Mouse (Mus musculus): Measurements from ENCODE around the gene Sft2d2. TPM values are rescaled to one million over a fixed set of nuclear protein-coding genes. Genes with fewer than 3 reads are reported as not detected.

Sft2d2 gene
- polyA plus RNA-seq (2012; rRNA removed) = 44.6 and 85.4 TPM in 2 replicates

DNA sequence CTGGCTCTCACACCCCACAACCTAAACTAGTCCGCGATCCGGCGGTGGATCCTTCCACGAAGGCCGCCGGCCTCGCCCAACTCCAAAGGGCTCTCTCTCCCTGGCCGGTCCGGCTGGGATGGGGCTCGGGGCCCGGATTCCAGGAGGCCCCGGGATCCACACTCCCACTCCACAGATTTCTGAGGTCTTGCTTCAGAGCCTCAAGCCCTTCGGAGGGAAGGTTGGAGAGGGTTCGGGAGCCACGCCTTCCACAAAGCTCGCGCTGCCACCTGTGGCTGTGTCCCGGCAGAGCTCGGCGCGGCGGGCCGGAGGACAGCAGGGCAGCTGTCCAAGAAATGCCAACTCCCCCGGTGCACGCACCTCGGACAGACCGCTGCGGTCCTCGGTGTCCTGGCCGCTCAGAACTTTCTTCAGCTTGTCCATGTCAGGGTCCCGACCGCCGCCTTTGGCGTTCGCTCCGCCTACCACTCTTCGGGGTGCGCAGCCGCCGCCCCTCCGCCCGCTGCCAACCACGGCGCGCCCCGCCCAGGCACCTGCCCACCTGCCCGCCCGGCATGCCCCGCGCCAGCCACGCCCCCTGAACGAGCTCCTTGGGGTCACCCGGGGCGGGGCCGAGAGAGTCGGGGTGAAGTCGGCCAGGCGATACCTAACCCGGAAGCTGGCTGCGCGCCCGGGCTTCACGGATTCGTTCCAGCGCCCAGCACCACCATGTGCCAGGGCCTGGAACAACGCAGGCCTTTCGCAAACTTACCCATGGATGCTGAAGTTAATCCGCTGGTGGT, at the start of gene Sft2d2:
Gene Sft2d2, minus strand, starts transcription at position 559 of the 782 bp plus-strand sequence.
- no peaks in the 10 kb centered on the region for H3K36me3 ChIP-seq (ENCODE audit: control insufficient read depth, insufficient read depth, low read length)
- TF ChIP-seq POLR2A (IDR thresholded peaks at IDR 0.05; ENCODE audit: low read depth, low read length) (peak; percentile 79), CTCF (IDR thresholded peaks at IDR 0.05; ENCODE audit: extremely low read depth, insufficient read length, insufficient replicate concordance, low read depth, low read length) (peak; percentile 39; the same call in 1 of the 2 replicates)
- H3K4me1 ChIP-seq (ENCODE audit: control insufficient read depth, insufficient read depth, insufficient read length, low read length) = peaks cover 40% of the 10 kb centered on the region
- under 1% methylated on average over 69 of the region's 69 CpGs for WGBS
- H3K27ac ChIP-seq (ENCODE audit: insufficient read depth, low read depth, low read length) = peak within 1 kb of the TSS; percentile 93
- peak within 1 kb of the TSS; percentile 85 for H3K4me3 ChIP-seq (ENCODE audit: low read depth, low read length)
- no peaks in the 10 kb centered on the region for H3K27me3 ChIP-seq (ENCODE audit: control insufficient read depth, insufficient read depth, low read length)

DNA sequence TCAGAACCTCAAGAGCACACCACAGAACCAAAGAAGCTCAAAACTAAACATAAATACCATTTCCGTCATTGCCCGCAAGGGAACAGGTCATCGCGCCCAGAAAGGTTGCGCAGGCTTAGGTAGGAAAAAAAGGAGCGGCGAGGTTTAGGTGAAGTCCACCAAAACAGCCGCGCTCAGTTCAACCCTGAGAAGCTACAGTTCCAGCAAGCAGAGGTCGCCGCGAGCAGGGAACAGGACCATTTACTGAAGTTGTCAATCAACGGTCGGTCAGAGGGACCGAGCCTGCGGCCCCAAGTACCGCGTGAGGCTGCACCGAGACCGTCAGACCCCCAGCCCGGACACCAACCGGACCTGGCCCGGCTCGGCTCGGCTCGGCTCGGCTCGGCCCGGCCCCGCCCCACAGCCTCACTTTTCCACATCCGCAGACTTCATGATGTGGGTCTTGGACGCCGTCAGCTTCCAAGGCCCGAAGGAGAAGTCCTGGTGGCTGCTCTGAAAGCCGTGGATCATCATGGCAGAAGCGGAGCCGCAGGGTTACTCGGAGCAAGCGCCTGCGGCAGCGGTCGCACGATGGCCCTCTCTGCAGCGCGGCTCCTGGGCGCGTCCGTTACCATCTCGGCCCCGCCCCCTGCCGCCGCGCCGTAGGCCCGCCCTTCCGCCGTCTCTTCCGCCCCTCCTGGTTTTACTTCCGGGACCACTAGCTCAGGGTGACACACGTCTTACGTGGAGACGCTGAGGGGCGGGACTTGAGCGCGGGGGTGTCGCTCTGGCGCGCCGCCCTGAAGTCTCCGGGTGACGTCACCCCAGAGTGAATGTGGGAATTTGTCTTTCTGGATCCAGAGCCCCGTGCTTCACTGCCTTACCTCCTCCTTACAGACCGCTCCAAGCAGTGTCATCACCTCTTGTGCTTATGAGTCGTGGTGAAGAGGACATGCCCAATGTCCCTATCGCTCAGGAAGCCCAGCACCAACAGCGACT, 42.4 kb upstream of the Sft2d2 start, which contains the start of gene Tiprl:
Gene Tiprl, minus strand, starts transcription at position 676 of the 978 bp plus-strand sequence.
- TF ChIP-seq CTCF (IDR thresholded peaks at IDR 0.05; ENCODE audit: extremely low read depth, insufficient read length, insufficient replicate concordance, low read depth, low read length) (no peak), POLR2A (IDR thresholded peaks at IDR 0.05; ENCODE audit: low read depth, low read length) (peak; percentile 92)
- WGBS = under 1% methylated on average over 74 of the region's 76 CpGs
- H3K27ac ChIP-seq (ENCODE audit: insufficient read depth, low read depth, low read length) = peak within 1 kb of the TSS; percentile 94

DNA sequence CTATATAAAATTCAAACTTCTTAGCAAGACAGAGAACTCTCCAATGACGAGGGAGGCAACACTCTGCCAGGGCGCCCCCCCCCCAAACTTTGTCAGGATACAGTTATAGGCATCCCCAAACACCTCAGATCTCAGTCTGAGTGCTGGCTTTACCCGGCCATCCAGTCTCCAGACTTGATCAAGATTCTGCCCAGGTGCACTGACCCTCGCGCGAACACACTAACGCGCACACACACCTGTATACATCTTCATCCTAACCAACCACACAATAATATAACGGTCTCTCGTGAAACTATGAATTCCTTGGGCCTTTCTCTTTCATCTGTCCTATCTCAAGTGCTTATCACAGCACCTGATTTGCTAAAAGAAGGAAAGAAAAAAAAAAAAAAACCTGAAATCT, 41.6 kb upstream of the Sft2d2 start:
- WGBS = 2% methylated on average over 10 of the region's 10 CpGs
- no peak overlapping the region for H3K27ac ChIP-seq (ENCODE audit: insufficient read depth, low read depth, low read length)

More for the DNA sequence above, 42.4 kb upstream of the Sft2d2 start, which contains the start of gene Tiprl:
- Histone ChIP-seq H3K4me1 (ENCODE audit: control insufficient read depth, insufficient read depth, insufficient read length, low read length) (peaks cover 6% of the 10 kb centered on the region; the same call in 1 of the 2 replicates), H3K36me3 (ENCODE audit: control insufficient read depth, insufficient read depth, low read length) (no peaks in the 10 kb centered on the region), H3K4me3 (ENCODE audit: low read depth, low read length) (peak within 1 kb of the TSS; percentile 99), H3K27me3 (ENCODE audit: control insufficient read depth, insufficient read depth, low read length) (no peaks in the 10 kb centered on the region)

DNA sequence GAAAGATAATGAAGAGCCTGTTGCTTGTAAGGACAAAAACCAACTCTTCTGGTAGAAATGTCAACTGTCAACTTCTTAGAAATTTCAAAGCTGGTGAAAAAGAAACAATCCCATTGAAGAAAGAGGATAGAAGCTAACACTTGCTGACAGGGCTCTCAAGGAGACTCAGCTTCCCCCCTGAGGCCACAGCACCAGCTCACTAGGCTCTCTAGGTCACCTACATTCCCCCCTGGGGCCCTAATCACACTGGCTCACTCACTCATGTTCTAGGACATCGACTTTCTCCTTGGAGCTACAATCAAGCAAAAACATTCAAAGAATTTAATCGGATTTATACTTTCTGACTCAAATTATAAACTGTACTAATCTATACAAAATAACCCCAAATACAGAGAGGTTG, 39.6 kb upstream of the Sft2d2 start:
- Histone ChIP-seq H3K27me3 (ENCODE audit: control insufficient read depth, insufficient read depth, low read length) (no peaks in the 10 kb centered on the region), H3K4me3 (ENCODE audit: low read depth, low read length) (no peak overlapping the region), H3K36me3 (ENCODE audit: control insufficient read depth, insufficient read depth, low read length) (no peaks in the 10 kb centered on the region), H3K4me1 (ENCODE audit: control insufficient read depth, insufficient read depth, insufficient read length, low read length) (peaks cover 10% of the 10 kb centered on the region), H3K27ac (ENCODE audit: insufficient read depth, low read depth, low read length) (no peak overlapping the region)
- 49% methylated on average over 2 of the region's 2 CpGs for WGBS
- TF ChIP-seq POLR2A (IDR thresholded peaks at IDR 0.05; ENCODE audit: low read depth, low read length) = no peak
- no peak for TF ChIP-seq CTCF (IDR thresholded peaks at IDR 0.05; ENCODE audit: extremely low read depth, insufficient read length, insufficient replicate concordance, low read depth, low read length)

More for the DNA sequence above, 41.6 kb upstream of the Sft2d2 start:
- Histone ChIP-seq H3K27me3 (ENCODE audit: control insufficient read depth, insufficient read depth, low read length) (no peaks in the 10 kb centered on the region), H3K4me1 (ENCODE audit: control insufficient read depth, insufficient read depth, insufficient read length, low read length) (peaks cover 6% of the 10 kb centered on the region), H3K36me3 (ENCODE audit: control insufficient read depth, insufficient read depth, low read length) (no peaks in the 10 kb centered on the region), H3K4me3 (ENCODE audit: low read depth, low read length) (peak overlapping the region; percentile 99)
- TF ChIP-seq POLR2A (IDR thresholded peaks at IDR 0.05; ENCODE audit: low read depth, low read length) (no peak), CTCF (IDR thresholded peaks at IDR 0.05; ENCODE audit: extremely low read depth, insufficient read length, insufficient replicate concordance, low read depth, low read length) (no peak)

DNA sequence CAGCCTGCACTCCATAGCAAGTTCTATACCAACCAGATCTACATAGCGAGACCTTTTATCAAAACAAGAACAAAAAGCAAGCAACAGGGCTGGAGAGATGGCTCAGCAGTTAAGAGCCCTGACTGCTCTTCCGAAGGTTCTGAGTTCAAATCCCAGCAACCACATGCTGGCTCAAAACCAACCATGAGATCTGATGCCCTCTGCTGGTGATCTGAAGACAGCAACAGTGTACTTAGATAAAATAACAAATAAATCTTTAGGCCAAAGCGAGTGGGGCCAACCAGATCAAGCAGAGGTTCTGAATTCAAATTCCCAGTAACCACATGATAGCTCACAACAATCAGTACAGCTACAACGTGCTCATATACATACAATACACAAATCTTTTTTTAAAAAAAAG, 36.5 kb upstream of the Sft2d2 start:
- TF ChIP-seq CTCF (IDR thresholded peaks at IDR 0.05; ENCODE audit: extremely low read depth, insufficient read length, insufficient replicate concordance, low read depth, low read length) = peak; percentile 32; the same call in 1 of the 2 replicates
- no peak for TF ChIP-seq POLR2A (IDR thresholded peaks at IDR 0.05; ENCODE audit: low read depth, low read length)
- 93% methylated on average over 4 of the region's 4 CpGs for WGBS
- no peak overlapping the region for H3K27ac ChIP-seq (ENCODE audit: insufficient read depth, low read depth, low read length)

DNA sequence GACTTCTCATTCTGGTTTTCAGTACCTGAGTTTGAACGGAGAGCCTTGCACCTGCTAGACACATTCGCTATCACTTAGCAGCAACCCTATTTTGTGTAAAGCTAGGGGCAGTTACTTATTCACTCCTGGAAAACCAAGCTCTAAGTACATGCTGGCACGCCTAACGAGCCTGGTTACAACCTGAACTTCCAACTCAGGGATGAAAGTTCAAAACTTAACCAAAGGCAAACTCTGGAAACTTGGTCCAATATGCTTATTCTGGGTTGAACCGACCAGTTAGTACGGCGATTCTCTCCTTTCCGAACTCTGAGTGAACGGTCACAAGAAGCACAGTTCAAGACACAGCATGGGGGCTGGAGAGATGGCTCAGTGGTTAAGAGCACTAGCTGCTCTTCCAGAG, 35.3 kb upstream of the Sft2d2 start:
- Histone ChIP-seq H3K27ac (ENCODE audit: insufficient read depth, low read depth, low read length) (peak overlapping the region; percentile 60), H3K4me1 (ENCODE audit: control insufficient read depth, insufficient read depth, insufficient read length, low read length) (peaks cover 7% of the 10 kb centered on the region), H3K27me3 (ENCODE audit: control insufficient read depth, insufficient read depth, low read length) (no peaks in the 10 kb centered on the region), H3K36me3 (ENCODE audit: control insufficient read depth, insufficient read depth, low read length) (peaks cover 19% of the 10 kb centered on the region), H3K4me3 (ENCODE audit: low read depth, low read length) (no peak overlapping the region)
- 40% methylated on average over 9 of the region's 9 CpGs for WGBS
- TF ChIP-seq CTCF (IDR thresholded peaks at IDR 0.05; ENCODE audit: extremely low read depth, insufficient read length, insufficient replicate concordance, low read depth, low read length) (no peak), POLR2A (IDR thresholded peaks at IDR 0.05; ENCODE audit: low read depth, low read length) (no peak)

More for the DNA sequence above, 36.5 kb upstream of the Sft2d2 start:
- no peaks in the 10 kb centered on the region for H3K27me3 ChIP-seq (ENCODE audit: control insufficient read depth, insufficient read depth, low read length)
- peaks cover 11% of the 10 kb centered on the region for H3K36me3 ChIP-seq (ENCODE audit: control insufficient read depth, insufficient read depth, low read length)
- peaks cover 10% of the 10 kb centered on the region for H3K4me1 ChIP-seq (ENCODE audit: control insufficient read depth, insufficient read depth, insufficient read length, low read length)
- H3K4me3 ChIP-seq (ENCODE audit: low read depth, low read length) = no peak overlapping the region

All from small intestine, adult 2 months (tissue).